Mouse (Mus musculus) forebrain, embryonic 16.5 days (tissue): ENCODE data around the gene Scgb1b27. TPM values are rescaled to one million over a fixed set of nuclear protein-coding genes. Genes with fewer than 3 reads are reported as not detected.
"Not testable (repeated sequence)": the region's sequence is repeated elsewhere in the genome, so short reads cannot be mapped to it uniquely, and the experiment has no call there.

Experiments used
- ATAC-seq: fragments of 200-750 bp; cut with Nextera tagmentation; 2 replicates; pipeline ENCODE4 v1.8.0; 2017; ENCODE audit warnings: mild to moderate bottlenecking, moderate library complexity
- H3K27ac ChIP-seq: fragments of 300-500 bp; sonication (generic); 2 replicates; pipeline ENCODE4 v1.5.1; 2014; ENCODE audit warnings: low read length, control low read depth
- H3K27me3 ChIP-seq: fragments of 300-500 bp; sonication (generic); replicated peaks from 2 replicates; pipeline ENCODE4 v1.6.1; 2014; ENCODE audit warnings: low read length; ENCODE audit not compliant: control insufficient read depth, insufficient read depth
- H3K36me3 ChIP-seq: fragments of 300-500 bp; sonication (generic); 2 replicates; pipeline ENCODE4 v1.6.1; 2014; ENCODE audit not compliant: control insufficient read depth, insufficient read depth
- H3K4me1 ChIP-seq: fragments of 300-500 bp; sonication (generic); replicated peaks from 2 replicates; pipeline ENCODE4 v1.6.1; 2014; ENCODE audit warnings: low read length; ENCODE audit not compliant: control insufficient read depth, insufficient read depth
- H3K4me2 ChIP-seq: fragments of 300-500 bp; sonication (generic); 2 replicates; pipeline ENCODE4 v1.6.1; 2014; ENCODE audit warnings: mild to moderate bottlenecking, low read length, control low read depth
- H3K4me3 ChIP-seq: fragments of 300-500 bp; sonication (generic); replicated peaks from 2 replicates; pipeline ENCODE4 v1.5.1; 2014; ENCODE audit warnings: mild to moderate bottlenecking, low read length, control low read depth
- H3K9ac ChIP-seq: fragments of 300-500 bp; sonication (generic); replicated peaks from 2 replicates; pipeline ENCODE4 v1.6.1; 2014; ENCODE audit warnings: low read depth, low read length, control low read depth
- H3K9me3 ChIP-seq: fragments of 300-500 bp; sonication (generic); 2 replicates; pipeline ENCODE4 v1.6.1; 2016; ENCODE audit warnings: low read length; ENCODE audit not compliant: control insufficient read depth
- WGBS: fragments of 180-500 bp; shearing (Covaris S2); extraction: QIAGEN DNeasy Blood & Tissue Kit; methylation state at CpG from one replicate; pipeline ENCODE4 v1.1.7; 2014; 5-methylcytosine and 5-hydroxymethylcytosine counted together
- polyA plus RNA-seq: library from polyadenylated mRNA; unstranded; fragments of >200 nt; fragmentation: Nextera tagmentation; extraction: Ambion mirVana; gene quantifications from 2 replicates; pipeline ENCODE4 v1.2.1, GENCODE M21; 2015

Gene Scgb1b27
- polyA plus RNA-seq, result not detected in 2 replicates

- H3K4me2 ChIP-seq, H3K4me1 ChIP-seq, H3K36me3 ChIP-seq, ATAC-seq, H3K9ac ChIP-seq, H3K27ac ChIP-seq, H3K4me3 ChIP-seq, H3K9me3 ChIP-seq, H3K27me3 ChIP-seq: not testable (repeated sequence)
- WGBS, result 100% methylated on average over 1 of the region's 1 CpGs
Measured at GRCm38 (mm10) chr7:34021183-34021582, at the start of gene Scgb1b27. TSS of gene Scgb1b27 (plus strand) at chr7:34021483.

DNA sequence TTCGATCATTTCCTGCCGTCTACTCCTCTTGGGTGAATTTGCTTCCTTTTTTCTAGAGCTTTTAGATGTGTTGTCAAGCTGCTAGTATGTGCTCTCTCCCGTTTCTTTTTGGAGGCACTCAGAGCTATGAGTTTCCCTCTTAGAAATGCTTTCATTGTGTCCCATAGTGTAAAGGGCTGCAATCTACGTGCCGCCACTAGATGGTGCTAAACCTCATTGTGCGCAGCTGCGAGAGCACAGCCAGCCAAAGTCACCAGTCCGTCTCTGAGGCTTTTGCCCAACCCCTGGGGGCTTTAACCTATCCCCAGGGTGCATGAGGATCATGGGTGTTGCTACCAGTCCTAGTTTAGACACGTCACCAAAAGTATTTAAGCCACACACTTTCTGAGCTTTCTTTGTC is 39.0 kb upstream of the Scgb1b27 start:
- not testable (repeated sequence) for H3K4me1 ChIP-seq, H3K27ac ChIP-seq, H3K4me3 ChIP-seq, H3K27me3 ChIP-seq, H3K36me3 ChIP-seq, H3K4me2 ChIP-seq, H3K9ac ChIP-seq, ATAC-seq, H3K9me3 ChIP-seq
- 34% methylated on average over 8 of the region's 9 CpGs for WGBS

GRCm38 (mm10) chr7:34013842-34014241 is 7.4 kb upstream of the Scgb1b27 start, which contains the start of gene Scgb2b27:
TSS of gene Scgb2b27 (minus strand) at chr7:34013942.
- Histone ChIP-seq H3K9ac (no peak within 1 kb of the TSS), H3K36me3 (no peaks in the 10 kb centered on the region), H3K4me3 (no peak within 1 kb of the TSS), H3K4me1 (no peaks in the 10 kb centered on the region), H3K4me2 (no peak within 1 kb of the TSS), H3K27ac (no peak within 1 kb of the TSS), H3K27me3 (no peaks in the 10 kb centered on the region), H3K9me3 (0 out of 2 replicates have a peak, but pooled peaks cover 2% of the 10 kb centered on the region)
- no peak for ATAC-seq
- 71% methylated on average over 4 of the region's 4 CpGs for WGBS

DNA sequence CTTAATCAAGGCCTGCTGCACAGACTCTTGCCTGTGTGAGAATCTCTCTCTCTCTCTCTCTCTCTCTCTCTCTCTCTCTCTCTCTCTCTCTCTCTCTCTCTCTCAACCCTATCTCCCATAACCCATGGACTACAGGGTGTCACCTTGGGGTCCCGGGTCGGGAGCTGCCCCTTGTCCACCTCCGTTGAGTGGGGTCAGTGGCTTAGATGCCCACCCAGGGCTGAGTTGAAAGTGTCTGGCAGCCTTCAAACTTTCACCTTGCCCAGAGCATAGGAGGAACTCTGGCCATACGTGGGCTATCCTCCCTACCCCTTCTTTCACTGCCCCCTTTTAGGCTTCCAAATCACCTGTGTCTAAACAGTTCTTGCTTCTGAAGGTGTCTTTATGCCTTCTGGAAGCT is 4.4 kb downstream of the Scgb1b27 start:
- WGBS, result 84% methylated on average over 4 of the region's 4 CpGs
- H3K4me2 ChIP-seq, result no peak overlapping the region
- H3K9ac ChIP-seq, result no peak overlapping the region
- peaks cover 8% of the 10 kb centered on the region; the same call in 1 of the 2 replicates for H3K9me3 ChIP-seq
- H3K4me1 ChIP-seq, result no peaks in the 10 kb centered on the region
- H3K36me3 ChIP-seq, result no peaks in the 10 kb centered on the region
- H3K27me3 ChIP-seq, result no peaks in the 10 kb centered on the region
- no peak for ATAC-seq
- no peak overlapping the region for H3K27ac ChIP-seq
- H3K4me3 ChIP-seq, result no peak overlapping the region

GRCm38 (mm10) chr7:34027202-34027601 is 5.9 kb downstream of the Scgb1b27 start:
- H3K4me3 ChIP-seq, H3K4me1 ChIP-seq, H3K4me2 ChIP-seq, H3K9ac ChIP-seq, ATAC-seq, H3K27me3 ChIP-seq, H3K27ac ChIP-seq, H3K36me3 ChIP-seq: not testable (repeated sequence)
- peaks cover 15% of the 10 kb centered on the region for H3K9me3 ChIP-seq
- 90% methylated on average over 9 of the region's 9 CpGs for WGBS

GRCm38 (mm10) chr7:34030026-34030425 is 8.7 kb downstream of the Scgb1b27 start:
- Histone ChIP-seq H3K27ac (no peak overlapping the region), H3K27me3 (no peaks in the 10 kb centered on the region), H3K9me3 (peaks cover 17% of the 10 kb centered on the region), H3K4me3 (no peak overlapping the region), H3K4me2 (no peak overlapping the region), H3K4me1 (no peaks in the 10 kb centered on the region), H3K9ac (no peak overlapping the region), H3K36me3 (no peaks in the 10 kb centered on the region)
- 95% methylated on average over 11 of the region's 11 CpGs for WGBS
- ATAC-seq, result no peak

DNA sequence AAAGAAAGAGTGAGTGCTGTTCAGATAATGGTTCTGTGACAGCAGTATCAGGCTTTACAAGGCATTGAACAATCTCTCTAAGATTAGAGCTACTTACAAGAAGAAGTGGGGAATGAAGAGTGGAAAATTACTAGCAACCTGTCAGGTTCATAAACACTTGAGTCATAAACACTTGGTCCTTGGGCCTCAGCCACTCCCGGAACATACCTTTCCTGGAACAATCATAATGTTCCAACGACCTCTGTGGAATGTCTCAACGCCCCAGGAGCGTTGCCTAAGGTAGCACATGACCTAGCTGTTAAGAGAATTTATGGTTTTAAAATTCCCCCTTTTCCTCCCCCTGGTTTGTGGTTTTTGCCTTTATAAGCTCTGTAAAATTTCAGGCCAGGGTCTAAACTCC is 13.3 kb downstream of the Scgb1b27 start:
- 81% methylated on average over 2 of the region's 4 CpGs for WGBS
- H3K4me3 ChIP-seq, result not testable (repeated sequence)

DNA sequence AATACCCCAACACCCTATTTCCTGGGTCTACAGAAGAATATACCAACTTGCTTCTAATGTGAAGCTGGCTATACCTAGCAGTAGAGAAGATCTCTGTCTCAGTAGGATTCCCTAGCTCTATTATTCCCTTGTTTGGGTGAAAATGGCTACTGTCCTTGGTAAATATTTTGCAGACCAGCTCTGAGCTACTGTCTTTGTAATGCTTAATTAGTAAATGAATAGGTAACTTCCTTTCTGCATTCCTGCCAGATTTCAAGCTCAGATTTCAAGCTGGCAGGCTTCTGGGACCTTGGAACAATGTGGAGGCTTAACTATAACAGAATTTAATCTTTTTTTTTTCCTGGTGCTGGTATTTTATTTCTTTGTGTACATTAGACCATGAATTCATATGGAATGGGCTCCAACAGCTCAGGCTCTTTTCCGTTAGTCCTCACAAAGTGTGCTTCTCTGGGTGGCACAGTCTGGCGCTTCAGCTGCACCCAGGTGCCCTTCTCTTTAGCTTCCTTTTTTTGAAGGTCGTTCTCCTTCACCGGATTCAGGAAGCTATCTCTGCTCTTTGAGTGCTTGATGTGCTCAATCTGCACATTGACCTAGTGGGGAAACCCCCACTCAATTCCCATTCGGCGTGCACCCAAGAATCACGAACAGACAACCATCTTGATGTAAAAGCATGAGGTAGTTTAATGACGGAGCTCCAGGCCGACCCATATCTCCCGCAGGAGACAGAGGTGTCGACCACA is 15.0 kb downstream of the Scgb1b27 start:
- H3K4me1 ChIP-seq, H3K27me3 ChIP-seq, H3K9ac ChIP-seq, H3K4me3 ChIP-seq, H3K4me2 ChIP-seq, H3K36me3 ChIP-seq, H3K27ac ChIP-seq, ATAC-seq: not testable (repeated sequence)
- 90% methylated on average over 11 of the region's 11 CpGs for WGBS
- peaks cover 11% of the 10 kb centered on the region for H3K9me3 ChIP-seq

More for the DNA sequence above, 13.3 kb downstream of the Scgb1b27 start:
- H3K4me1 ChIP-seq, H3K27me3 ChIP-seq, H3K36me3 ChIP-seq, ATAC-seq, H3K27ac ChIP-seq, H3K9ac ChIP-seq, H3K4me2 ChIP-seq: not testable (repeated sequence)
- H3K9me3 ChIP-seq, result peaks cover 11% of the 10 kb centered on the region

DNA sequence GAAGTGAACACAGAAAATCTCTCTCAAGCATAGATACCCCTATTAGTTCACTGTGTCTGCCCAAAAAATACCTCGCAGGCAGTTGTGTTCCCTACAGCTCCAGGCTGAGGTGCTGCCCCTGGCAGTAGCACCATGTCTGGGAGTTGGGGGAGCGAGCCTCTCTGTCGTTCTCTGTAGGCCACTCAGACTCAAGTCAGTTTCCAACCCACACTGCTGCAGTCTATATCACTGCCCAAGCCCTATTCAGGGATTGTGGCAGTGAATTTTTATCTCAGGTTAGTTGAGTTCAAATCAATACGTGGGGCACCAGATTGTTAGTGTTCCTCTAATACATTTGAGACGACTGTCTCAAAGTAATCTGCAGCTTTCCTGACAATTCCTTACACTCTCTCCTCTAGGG is 46.8 kb downstream of the Scgb1b27 start:
- not testable (repeated sequence) for H3K27me3 ChIP-seq, H3K4me1 ChIP-seq, ATAC-seq, H3K27ac ChIP-seq, H3K4me3 ChIP-seq, H3K4me2 ChIP-seq, H3K9me3 ChIP-seq, H3K36me3 ChIP-seq, H3K9ac ChIP-seq
- WGBS, result 83% methylated on average over 5 of the region's 5 CpGs
